Comparison of ENCODE assay signal across 7 mouse cellular contexts in genomic region chr5:66675983-66676382, GRCm38 (mm10). TPM values are rescaled to one million over a fixed set of nuclear protein-coding genes. Genes with fewer than 3 reads are reported as not detected.
DNase-seq lines count a peak whose midpoint lies in the region; ATAC-seq and TF ChIP-seq lines count a peak whose summit lies in the region.

Gene Uchl1 (plus strand): TSS chr5:66676091.

- no peaks in the 10 kb centered on the region for H3K36me3 ChIP-seq in embryonic facial prominence, embryonic 12.5 days
- no peaks in the 10 kb centered on the region for H3K36me3 ChIP-seq in heart, embryonic 10.5 days
- no peaks in the 10 kb centered on the region for H3K36me3 ChIP-seq in kidney, embryonic 15.5 days
- H3K36me3 ChIP-seq in limb, embryonic 13.5 days, result no peaks in the 10 kb centered on the region
- no peaks in the 10 kb centered on the region for H3K36me3 ChIP-seq in myocyte (ENCODE audit: control insufficient read depth, insufficient read depth)
- no peaks in the 10 kb centered on the region for H3K36me3 ChIP-seq in stomach, embryonic 15.5 days

- H3K4me1 ChIP-seq in bone marrow macrophage, adult 2 months (ENCODE audit: control insufficient read depth, insufficient read depth, low read length), result peaks cover 15% of the 10 kb centered on the region
- H3K4me1 ChIP-seq in embryonic facial prominence, embryonic 12.5 days, result peaks cover 17% of the 10 kb centered on the region; the same call in 1 of the 2 replicates
- peaks cover 23% of the 10 kb centered on the region for H3K4me1 ChIP-seq in heart, embryonic 10.5 days
- peaks cover 28% of the 10 kb centered on the region for H3K4me1 ChIP-seq in kidney, embryonic 15.5 days
- peaks cover 27% of the 10 kb centered on the region for H3K4me1 ChIP-seq in limb, embryonic 13.5 days
- peaks cover 14% of the 10 kb centered on the region for H3K4me1 ChIP-seq in stomach, embryonic 15.5 days

- no peak for TF ChIP-seq CTCF in bone marrow macrophage, adult 2 months (IDR thresholded peaks at IDR 0.05; ENCODE audit: low read depth, low read length)

- H3K79me2 ChIP-seq in myocyte (ENCODE audit: control insufficient read depth, insufficient read depth), result no peaks in the 10 kb centered on the region

- no peak for TF ChIP-seq POLR2A in bone marrow macrophage, adult 2 months (IDR thresholded peaks at IDR 0.05; ENCODE audit: borderline replicate concordance, low read depth, low read length)
- no peak for TF ChIP-seq POLR2A in myocyte (IDR thresholded peaks at IDR 0.05; ENCODE audit: insufficient read length, low read depth)

- H3K27ac ChIP-seq in bone marrow macrophage, adult 2 months (ENCODE audit: insufficient read depth, low read depth, low read length), result no peak within 1 kb of the TSS
- H3K27ac ChIP-seq in embryonic facial prominence, embryonic 12.5 days, result no peak within 1 kb of the TSS
- peak within 1 kb of the TSS; percentile 74 for H3K27ac ChIP-seq in heart, embryonic 10.5 days
- H3K27ac ChIP-seq in kidney, embryonic 15.5 days, result 0 out of 2 replicates have a peak within 1 kb of the TSS, but pooled peaks have one; percentile 41
- no peak within 1 kb of the TSS for H3K27ac ChIP-seq in limb, embryonic 13.5 days
- H3K27ac ChIP-seq in stomach, embryonic 15.5 days, result no peak within 1 kb of the TSS

- peaks cover 18% of the 10 kb centered on the region for H3K27me3 ChIP-seq in embryonic facial prominence, embryonic 12.5 days
- H3K27me3 ChIP-seq in heart, embryonic 10.5 days (ENCODE audit: insufficient read depth, poor library complexity, severe bottlenecking), result peaks cover 32% of the 10 kb centered on the region
- H3K27me3 ChIP-seq in kidney, embryonic 15.5 days, result peaks cover 51% of the 10 kb centered on the region
- H3K27me3 ChIP-seq in limb, embryonic 13.5 days, result peaks cover 34% of the 10 kb centered on the region
- peaks cover 30% of the 10 kb centered on the region for H3K27me3 ChIP-seq in myocyte (ENCODE audit: control insufficient read depth, insufficient read depth, insufficient read length)
- peaks cover 36% of the 10 kb centered on the region for H3K27me3 ChIP-seq in stomach, embryonic 15.5 days (replicated peaks)

- peak within 1 kb of the TSS; percentile 38 for H3K9ac ChIP-seq in embryonic facial prominence, embryonic 12.5 days
- peak within 1 kb of the TSS; percentile 35 for H3K9ac ChIP-seq in kidney, embryonic 15.5 days
- H3K9ac ChIP-seq in limb, embryonic 13.5 days, result peak within 1 kb of the TSS; percentile 67
- H3K9ac ChIP-seq in stomach, embryonic 15.5 days, result no peak within 1 kb of the TSS

- no peak within 1 kb of the TSS for H3ac ChIP-seq in myocyte (ENCODE audit: control insufficient read depth, insufficient read length)

- under 1% methylated on average over 20 of the region's 20 CpGs for WGBS in embryonic facial prominence, embryonic 12.5 days
- WGBS in heart, embryonic 10.5 days, result under 1% methylated on average over 20 of the region's 20 CpGs
- under 1% methylated on average over 20 of the region's 20 CpGs for WGBS in kidney, embryonic 15.5 days
- WGBS in limb, embryonic 13.5 days, result under 1% methylated on average over 20 of the region's 20 CpGs
- WGBS in stomach, embryonic 15.5 days, result under 1% methylated on average over 20 of the region's 20 CpGs

- H3K4me3 ChIP-seq in bone marrow macrophage, adult 2 months (ENCODE audit: insufficient read depth, low read length), result peak within 1 kb of the TSS; percentile 70
- H3K4me3 ChIP-seq in embryonic facial prominence, embryonic 12.5 days, result peak within 1 kb of the TSS; percentile 47
- peak within 1 kb of the TSS; percentile 76 for H3K4me3 ChIP-seq in heart, embryonic 10.5 days
- H3K4me3 ChIP-seq in kidney, embryonic 15.5 days (replicated peaks), result peak within 1 kb of the TSS; percentile 60
- peak within 1 kb of the TSS; percentile 59 for H3K4me3 ChIP-seq in limb, embryonic 13.5 days
- H3K4me3 ChIP-seq in myocyte, result no peak within 1 kb of the TSS
- peak within 1 kb of the TSS; percentile 56 for H3K4me3 ChIP-seq in stomach, embryonic 15.5 days (replicated peaks)

- H3K4me2 ChIP-seq in embryonic facial prominence, embryonic 12.5 days (replicated peaks), result peak within 1 kb of the TSS; percentile 87
- H3K4me2 ChIP-seq in kidney, embryonic 15.5 days, result peak within 1 kb of the TSS; percentile 99
- H3K4me2 ChIP-seq in limb, embryonic 13.5 days (replicated peaks), result peak within 1 kb of the TSS; percentile 99
- peak within 1 kb of the TSS; percentile 12 for H3K4me2 ChIP-seq in myocyte (ENCODE audit: low read depth)
- peak within 1 kb of the TSS; percentile 98 for H3K4me2 ChIP-seq in stomach, embryonic 15.5 days

- DNase-seq in heart, embryonic 10.5 days (ENCODE audit: low spot score), result peak; percentile 95

- ATAC-seq in embryonic facial prominence, embryonic 12.5 days (ENCODE audit: insufficient number of reproducible peaks, insufficient read depth, low FRiP score, low TSS enrichment), result peak; percentile 85
- peak; percentile 88 for ATAC-seq in kidney, embryonic 15.5 days (replicated peaks; ENCODE audit: low FRiP score)
- peak; percentile 89 for ATAC-seq in limb, embryonic 13.5 days (ENCODE audit: low FRiP score, low read depth)
- peak; percentile 79; the same call in 1 of the 2 replicates for ATAC-seq in stomach, embryonic 15.5 days (ENCODE audit: insufficient read depth, low FRiP score, low read depth)

- no peaks in the 10 kb centered on the region for H3K9me3 ChIP-seq in embryonic facial prominence, embryonic 12.5 days
- H3K9me3 ChIP-seq in heart, embryonic 10.5 days, result no peaks in the 10 kb centered on the region
- H3K9me3 ChIP-seq in kidney, embryonic 15.5 days (replicated peaks), result no peaks in the 10 kb centered on the region
- no peaks in the 10 kb centered on the region for H3K9me3 ChIP-seq in limb, embryonic 13.5 days
- no peaks in the 10 kb centered on the region for H3K9me3 ChIP-seq in stomach, embryonic 15.5 days

TF ChIP-seq in myocyte, 11 proteins besides CTCF, POLR2A, EP300 and RAD21:
- TF ChIP-seq MYOG (IDR thresholded peaks at IDR 0.05; ENCODE audit: control insufficient read depth in 1 of 3, insufficient read depth in 1 of 3, insufficient read length in 2 of 3, low read depth in 2 of 3) (no peak), E2F4 (IDR thresholded peaks at IDR 0.05; ENCODE audit: insufficient read depth) (no peak), MAX (IDR thresholded peaks at IDR 0.05; ENCODE audit: low read depth) (no peak), TCF12 (IDR thresholded peaks at IDR 0.05; ENCODE audit: insufficient read depth, poor library complexity, severe bottlenecking) (no peak), MYOD1 (IDR thresholded peaks at IDR 0.05; ENCODE audit: control insufficient read depth in 1 of 3, insufficient read length in 2 of 3, low read depth in 2 of 3) (no peak), CEBPB (IDR thresholded peaks at IDR 0.05; ENCODE audit: insufficient read depth, poor library complexity, severe bottlenecking) (no peak), REST (IDR thresholded peaks at IDR 0.05; ENCODE audit: insufficient read depth, insufficient read length) (no peak), TCF3 (IDR thresholded peaks at IDR 0.05; ENCODE audit: insufficient read length, low read depth) (no peak), SRF (IDR thresholded peaks at IDR 0.05; ENCODE audit: control insufficient read depth, insufficient read length, low read depth) (no peak), USF1 (IDR thresholded peaks at IDR 0.05; ENCODE audit: low read depth) (no peak)
TF ChIP-seq in myocyte: peak in this region for 0.

RNA-seq across cellular contexts. Expression of gene Uchl1, which starts in this region (rescaled TPM):
- 13.2 and 14.0 TPM in 2 replicates for polyA plus RNA-seq in bone marrow macrophage, adult 2 months (2012; ENCODE audit: insufficient read depth, insufficient read length, missing spikeins)
- 141 and 184 TPM in 2 replicates for polyA plus RNA-seq in embryonic facial prominence, embryonic 12.5 days (2016; fragmentation: Nextera tagmentation; extraction: Ambion mirVana)
- polyA plus RNA-seq in heart, embryonic 10.5 days (2016; fragmentation: Nextera tagmentation; extraction: Ambion mirVana), result 93.3 and 116 TPM in 2 replicates
- 67.5 and 94.5 TPM in 2 replicates for polyA plus RNA-seq in kidney, embryonic 15.5 days (2015; fragmentation: Nextera tagmentation; extraction: Ambion mirVana)
- 95.3 and 95.8 TPM in 2 replicates for polyA plus RNA-seq in limb, embryonic 13.5 days (2015; fragmentation: Nextera tagmentation; extraction: Ambion mirVana)
- polyA plus RNA-seq in myocyte (2012; fragmentation: generic; extraction: Trizol), result 2.2 TPM
- polyA plus RNA-seq in stomach, embryonic 15.5 days (2015; fragmentation: Nextera tagmentation; extraction: Ambion mirVana), result 76.8 and 89.5 TPM in 2 replicates

Comparison
In these comparisons a context has a peak if more than half of its experiments do, and no peak if none do; other contexts are left out.
1. H3K27ac ChIP-seq: peak in heart, embryonic 10.5 days (single experiment) and kidney, embryonic 15.5 days (single experiment); none in bone marrow macrophage, adult 2 months (single experiment), embryonic facial prominence, embryonic 12.5 days (single experiment), limb, embryonic 13.5 days (single experiment) and stomach, embryonic 15.5 days (single experiment).
2. H3K4me2 ChIP-seq: peak in every context shown above with its lines; median percentile 99 in kidney, embryonic 15.5 days; 99 in limb, embryonic 13.5 days; 98 in stomach, embryonic 15.5 days; 87 in embryonic facial prominence, embryonic 12.5 days; 12 in myocyte.
3. Peak in every context shown above with its lines, with median percentiles within 50 percentile points of each other: ATAC-seq.